Mouse (Mus musculus): ENCODE results near the gene L3mbtl1. TPM values are rescaled to one million over a fixed set of nuclear protein-coding genes. Genes with fewer than 3 reads are reported as not detected.

Gene L3mbtl1
- polyA plus RNA-seq, 1 experiment from 2014 or later, result 4.4 TPM

- Histone ChIP-seq H3K9me3 (no peaks in the 10 kb centered on the region), H3K4me3 (peak within 1 kb of the TSS; percentile 66), H3K27me3 (replicated peaks) (no peaks in the 10 kb centered on the region), H3K9ac (peak within 1 kb of the TSS; percentile 75), H3K27ac (peak within 1 kb of the TSS; percentile 81), H3K4me1 (peaks cover 13% of the 10 kb centered on the region), H3K4me2 (peak within 1 kb of the TSS; percentile 61), H3K36me3 (replicated peaks) (no peaks in the 10 kb centered on the region)
- WGBS, result under 1% methylated on average over 57 of the region's 57 CpGs
- peak; percentile 97 for ATAC-seq (replicated peaks)
Measured at GRCm38 (mm10) chr2:163016916-163017743, 73.9 kb downstream of the L3mbtl1 start, which contains the start of gene Ift52. Gene Ift52 (plus strand): TSS chr2:163017354.

Other genes with a start within 250 kb of the L3mbtl1 start
- gene Srsf6, start 11.9 kb upstream of the L3mbtl1 start, polyA plus RNA-seq (2015; fragmentation: Nextera tagmentation; extraction: Ambion mirVana), result 141 and 142 TPM in 2 replicates
- gene Sgk2, start 43.9 kb downstream of the L3mbtl1 start, polyA plus RNA-seq (2015; fragmentation: Nextera tagmentation; extraction: Ambion mirVana), result 0.10 TPM in 1 of 2 replicates, not detected in the other
- gene Ift52, start 73.9 kb downstream of the L3mbtl1 start, polyA plus RNA-seq (2015; fragmentation: Nextera tagmentation; extraction: Ambion mirVana), result 39.8 and 42.1 TPM in 2 replicates
- gene Mybl2, start 111.2 kb downstream of the L3mbtl1 start, polyA plus RNA-seq (2015; fragmentation: Nextera tagmentation; extraction: Ambion mirVana), result 4.0 and 4.9 TPM in 2 replicates
- not detected in 2 replicates for gene Gtsf1l, start 144.4 kb downstream of the L3mbtl1 start, polyA plus RNA-seq (2015; fragmentation: Nextera tagmentation; extraction: Ambion mirVana)

All from midbrain, embryonic 15.5 days (tissue).